Mouse (Mus musculus): ENCODE results near the gene Slit3.

DNA sequence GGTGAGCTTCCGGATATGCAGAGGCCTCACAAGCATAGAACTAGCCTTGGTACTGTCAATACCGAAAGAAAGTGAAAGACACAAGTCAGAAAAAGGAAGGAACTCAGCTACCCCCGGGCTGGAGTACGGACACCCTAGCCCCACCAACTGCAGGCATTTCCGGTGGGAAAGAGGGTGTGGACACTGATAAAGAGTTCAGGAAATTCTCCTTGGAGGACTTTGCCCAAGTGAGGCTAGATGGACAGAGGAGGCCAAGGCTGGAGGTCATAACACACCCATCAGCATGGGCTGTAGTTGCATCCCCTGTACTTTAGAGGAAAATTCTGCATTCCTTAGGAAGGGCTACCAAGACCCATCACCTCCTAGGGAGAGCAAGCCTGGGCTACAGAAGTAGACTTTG lies 511.2 kb downstream of the Slit3 start:
- TF ChIP-seq CTCF (IDR thresholded peaks at IDR 0.05; ENCODE audit: low read depth, low read length) = no peak
- no peak for TF ChIP-seq GATA1 (IDR thresholded peaks at IDR 0.05; ENCODE audit: borderline replicate concordance, low read length)
- TF ChIP-seq TAL1 (conservative IDR thresholded peaks at IDR 0.05; ENCODE audit: low read depth, low read length) = no peak

Data from G1E (cell line).